Mouse (Mus musculus): ENCODE results near the gene Atp12a.

Atp12a gene

GRCm38 (mm10) chr14:56364711-56365237, at the start of gene Atp12a:
Gene Atp12a, plus strand, starts transcription at chr14:56365068.
- peak; percentile 19 to 25 for DNase-seq

- DNase-seq = no peak
Observed at GRCm38 (mm10) chr14:56315519-56315918, 49.3 kb upstream of the Atp12a start.

- no peak for DNase-seq
Observed at GRCm38 (mm10) chr14:56316333-56316732, 48.5 kb upstream of the Atp12a start.

GRCm38 (mm10) chr14:56322982-56323381, 41.9 kb upstream of the Atp12a start:
- no peak for DNase-seq

GRCm38 (mm10) chr14:56325038-56325437, 39.8 kb upstream of the Atp12a start:
- no peak for DNase-seq

- DNase-seq = no peak
Observed at GRCm38 (mm10) chr14:56333700-56334099, 31.2 kb upstream of the Atp12a start.

GRCm38 (mm10) chr14:56334437-56334836, 30.4 kb upstream of the Atp12a start:
- no peak for DNase-seq

- no peak for DNase-seq
Observed at GRCm38 (mm10) chr14:56336032-56336431, 28.8 kb upstream of the Atp12a start.

- peak; percentile 64 to 72 for DNase-seq
Observed at GRCm38 (mm10) chr14:56337075-56337474, 27.8 kb upstream of the Atp12a start.

GRCm38 (mm10) chr14:56337696-56338095, 27.2 kb upstream of the Atp12a start:
- DNase-seq = no peak

- peak; percentile 33 to 34 for DNase-seq
Observed at GRCm38 (mm10) chr14:56338882-56339442, 25.9 kb upstream of the Atp12a start.

- DNase-seq = peak; percentile 66 to 70
Observed at GRCm38 (mm10) chr14:56348704-56349103, 16.2 kb upstream of the Atp12a start.

- peak; percentile 72 to 77 for DNase-seq
Observed at GRCm38 (mm10) chr14:56349541-56349940, 15.3 kb upstream of the Atp12a start.

- DNase-seq = peak; percentile 67 to 78
Observed at GRCm38 (mm10) chr14:56351959-56352660, 12.8 kb upstream of the Atp12a start.

- DNase-seq = no peak
Observed at GRCm38 (mm10) chr14:56354803-56355202, 10.1 kb upstream of the Atp12a start.

GRCm38 (mm10) chr14:56355396-56355795, 9.5 kb upstream of the Atp12a start:
- DNase-seq = no peak

- DNase-seq = no peak
Observed at GRCm38 (mm10) chr14:56356196-56356595, 8.7 kb upstream of the Atp12a start.

GRCm38 (mm10) chr14:56358422-56358821, 6.4 kb upstream of the Atp12a start:
- DNase-seq = no peak

GRCm38 (mm10) chr14:56359131-56359530, 5.7 kb upstream of the Atp12a start:
- DNase-seq = no peak

GRCm38 (mm10) chr14:56365292-56365691, 424 bp downstream of the Atp12a start:
- no peak for DNase-seq

GRCm38 (mm10) chr14:56366712-56367111, 1.8 kb downstream of the Atp12a start:
- peak; percentile 37 to 60 for DNase-seq

- peak; percentile 61 to 72 for DNase-seq
Observed at GRCm38 (mm10) chr14:56368834-56369233, 4.0 kb downstream of the Atp12a start.

GRCm38 (mm10) chr14:56375731-56376130, 10.9 kb downstream of the Atp12a start:
- DNase-seq = peak; percentile 91 to 93

- DNase-seq = no peak
Observed at GRCm38 (mm10) chr14:56377745-56378144, 12.9 kb downstream of the Atp12a start.
